Mouse (Mus musculus): ENCODE data around the gene Igfn1.

DNA sequence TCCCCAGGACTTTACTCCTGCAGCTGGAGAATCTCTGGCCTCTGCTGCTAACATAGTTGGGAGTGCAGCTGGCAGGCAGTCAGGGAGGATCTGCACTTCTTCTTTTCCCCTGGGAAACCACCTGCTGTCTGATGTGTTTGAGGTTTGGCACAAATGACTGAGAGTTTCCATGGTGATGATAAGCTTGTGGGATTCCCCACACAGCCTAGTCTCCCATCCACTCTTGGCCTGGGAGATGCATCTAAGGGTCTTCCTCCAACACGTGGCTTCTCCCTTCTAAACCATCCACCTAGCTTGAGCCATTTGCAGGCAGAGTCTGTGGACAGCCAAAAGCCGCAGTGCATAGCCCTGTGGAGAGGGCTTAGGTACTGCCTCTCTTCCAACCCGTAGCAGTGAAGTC lies 76.3 kb downstream of the Igfn1 start:
- TF ChIP-seq POLR2A (IDR thresholded peaks at IDR 0.05; ENCODE audit: low read depth, low read length) = no peak
- TF ChIP-seq CTCF (conservative IDR thresholded peaks at IDR 0.05; ENCODE audit: insufficient read depth, insufficient read length, low read depth, low read length) = no peak

Measured in kidney, adult 2 months (tissue).